15 mouse cellular contexts compared by ENCODE assay signal in genomic region chr11:28497034-28497433, GRCm38 (mm10).
DNase-seq lines count a peak whose midpoint lies in the region; ATAC-seq lines count a peak whose summit lies in the region.
"Had no signal": no experiment of that assay in that cellular context is flagged by ENCODE, and none has a peak within 500 bp of the region (broad histone marks: within the 10 kb centered on the region; RNA-seq: fewer than 3 reads in every experiment).

No protein-coding gene starts in this region.

- no peak for ATAC-seq in heart, embryonic 11.5 days (replicated peaks; ENCODE audit: insufficient number of reproducible peaks, low FRiP score, low TSS enrichment)
- ATAC-seq: forebrain, embryonic 13.5 days had no signal

- DNase-seq in adrenal gland, postnatal 10 days: peak; percentile 7
- no peak for DNase-seq in adrenal gland, postnatal 25 days
- DNase-seq in heart, adult 11 months: peak; percentile 90
- DNase-seq in left cerebral cortex, postnatal 4 days: peak; percentile 31
- no peak for DNase-seq in left cerebral cortex, postnatal 25 days (ENCODE audit: low spot score in 2 of 2)
- DNase-seq in testis, postnatal 10 days (ENCODE audit: low spot score): peak; percentile 40
- no peak for DNase-seq in testis, postnatal 14 days (ENCODE audit: low spot score)
- DNase-seq: adrenal gland, postnatal 14 days; kidney, adult 2 months; layer of hippocampus, adult 9-11 months; thymus, adult 2 months had no signal

- no peaks in the 10 kb centered on the region for H3K4me1 ChIP-seq in heart, embryonic 11.5 days (ENCODE audit: control insufficient read depth, insufficient read depth, low read length)
- H3K4me1 ChIP-seq: forebrain, embryonic 13.5 days; liver, embryonic 15.5 days; megakaryocyte, embryonic 14.5 days had no signal

- H3K4me3 ChIP-seq in heart, embryonic 11.5 days (ENCODE audit: low read depth, low read length): no peak overlapping the region
- H3K4me3 ChIP-seq: forebrain, embryonic 13.5 days; liver, embryonic 15.5 days; megakaryocyte, embryonic 14.5 days had no signal

- no peak overlapping the region for H3K9ac ChIP-seq in heart, embryonic 11.5 days (ENCODE audit: low read depth, low read length)
- H3K9ac ChIP-seq: forebrain, embryonic 13.5 days; liver, embryonic 15.5 days had no signal

- intact Hi-C loops in left cerebral cortex, postnatal 4 days (cut with DNase I): no loop called here
- intact Hi-C loops in left cerebral cortex, postnatal 25 days (cut with DNase I): no loop called here

- no peak overlapping the region for H3K27ac ChIP-seq in heart, embryonic 11.5 days (ENCODE audit: low read depth, low read length)
- H3K27ac ChIP-seq: forebrain, embryonic 13.5 days; liver, embryonic 15.5 days had no signal

- H3K4me2 ChIP-seq in heart, embryonic 11.5 days: no peak overlapping the region
- H3K4me2 ChIP-seq: forebrain, embryonic 13.5 days; liver, embryonic 15.5 days had no signal

- no peaks in the 10 kb centered on the region for H3K36me3 ChIP-seq in heart, embryonic 11.5 days (ENCODE audit: control insufficient read depth, insufficient read depth, low read length)
- H3K36me3 ChIP-seq: liver, embryonic 15.5 days had no signal

- H3K27me3 ChIP-seq in heart, embryonic 11.5 days (ENCODE audit: control insufficient read depth, insufficient read depth, low read length): no peaks in the 10 kb centered on the region
- H3K27me3 ChIP-seq: forebrain, embryonic 13.5 days; liver, embryonic 15.5 days; megakaryocyte, embryonic 14.5 days had no signal

- H3K9me3 ChIP-seq in heart, embryonic 11.5 days (replicated peaks; ENCODE audit: control insufficient read depth, low read length): no peaks in the 10 kb centered on the region
- H3K9me3 ChIP-seq: forebrain, embryonic 13.5 days; liver, embryonic 15.5 days had no signal

Comparison
In these comparisons a context has a peak if more than half of its experiments do, and no peak if none do; other contexts are left out.
1. DNase-seq: peak in adrenal gland, postnatal 10 days (single experiment), heart, adult 11 months (single experiment), left cerebral cortex, postnatal 4 days (single experiment) and testis, postnatal 10 days (single experiment); none in adrenal gland, postnatal 25 days (single experiment), left cerebral cortex, postnatal 25 days (0 of 2) and testis, postnatal 14 days (single experiment).